Mouse (Mus musculus): Measurements from ENCODE around the gene B2m.

B2m gene

GRCm38 (mm10) chr2:122149716-122150115 is 2.2 kb downstream of the B2m start:
- CTCF ChIA-PET = interaction anchor here (1.5 kb wide), 1 partner anchor 12 kb away, joined by 6 read pairs; no protein-coding TSS in a partner anchor

- CTCF ChIA-PET = no interaction called here
These were observed 3.7 kb downstream of the B2m start for GRCm38 (mm10) chr2:122151221-122151620.

GRCm38 (mm10) chr2:122152850-122153249 is 5.4 kb downstream of the B2m start:
- CTCF ChIA-PET = interaction anchor here (1.2 kb wide), 2 partner anchors 26 to 34 kb away, joined by 3 read pairs; no protein-coding TSS in a partner anchor

- CTCF ChIA-PET = interaction anchor here (0.5 to 1.2 kb wide), 2 partner anchors 27 to 33 kb away, joined by 3 to 7 read pairs; no protein-coding TSS in a partner anchor
These were observed 6.3 kb downstream of the B2m start for GRCm38 (mm10) chr2:122153681-122154365.

- CTCF ChIA-PET = interaction anchor here (0.9 kb wide), 1 partner anchor 66 kb away, joined by 3 read pairs; no protein-coding TSS in a partner anchor
These were observed 7.0 kb downstream of the B2m start for GRCm38 (mm10) chr2:122154479-122154878.

GRCm38 (mm10) chr2:122155292-122155691 is 7.8 kb downstream of the B2m start:
- CTCF ChIA-PET = interaction anchor here (0.9 kb wide), 1 partner anchor 67 kb away, joined by 3 read pairs; no protein-coding TSS in a partner anchor

GRCm38 (mm10) chr2:122156051-122156700 is 8.7 kb downstream of the B2m start:
- CTCF ChIA-PET = no interaction called here

GRCm38 (mm10) chr2:122157561-122157960 is 10.1 kb downstream of the B2m start:
- CTCF ChIA-PET = interaction anchor here (0.7 kb wide), 1 partner anchor 79 kb away, joined by 3 read pairs; no protein-coding TSS in a partner anchor

- CTCF ChIA-PET = no interaction called here
These were observed 10.9 kb downstream of the B2m start for GRCm38 (mm10) chr2:122158362-122158802.

GRCm38 (mm10) chr2:122159667-122160066 is 12.2 kb downstream of the B2m start:
- CTCF ChIA-PET = interaction anchor here (1.4 kb wide), 1 partner anchor 88 kb away, joined by 3 read pairs; no protein-coding TSS in a partner anchor

- CTCF ChIA-PET = no interaction called here
These were observed 13.2 kb downstream of the B2m start, which contains the start of gene Trim69 for GRCm38 (mm10) chr2:122160680-122161079. Gene Trim69 (plus strand): TSS chr2:122160700.

- CTCF ChIA-PET = interaction anchor here (0.6 to 1.3 kb wide), 2 partner anchors 12 to 467 kb away, joined by 5 to 6 read pairs; no protein-coding TSS in a partner anchor
These were observed 14.1 kb downstream of the B2m start for GRCm38 (mm10) chr2:122161542-122161941.

GRCm38 (mm10) chr2:122162529-122162928 is 15.0 kb downstream of the B2m start:
- CTCF ChIA-PET = interaction anchor here (0.6 to 1.3 kb wide), 3 partner anchors 13 to 670 kb away, joined by 3 to 6 read pairs (median 5); no protein-coding TSS in a partner anchor

- CTCF ChIA-PET = interaction anchor here (0.6 to 1.1 kb wide), 2 partner anchors 52 to 95 kb away, joined by 3 to 7 read pairs; no protein-coding TSS in a partner anchor
These were observed 16.1 kb downstream of the B2m start for GRCm38 (mm10) chr2:122163430-122164195.

GRCm38 (mm10) chr2:122164293-122164692 is 16.8 kb downstream of the B2m start:
- CTCF ChIA-PET = no interaction called here

GRCm38 (mm10) chr2:122171292-122171691 is 23.8 kb downstream of the B2m start:
- CTCF ChIA-PET = no interaction called here

GRCm38 (mm10) chr2:122172188-122172587 is 24.7 kb downstream of the B2m start:
- CTCF ChIA-PET = no interaction called here

GRCm38 (mm10) chr2:122180051-122180822 is 32.8 kb downstream of the B2m start:
- CTCF ChIA-PET = no interaction called here

- CTCF ChIA-PET = no interaction called here
These were observed 37.6 kb downstream of the B2m start for GRCm38 (mm10) chr2:122185086-122185485.

GRCm38 (mm10) chr2:122186106-122186505 is 38.6 kb downstream of the B2m start, which contains the start of the genes Patl2 and Terb2:
Gene Patl2 (minus strand): TSS chr2:122186189.
Gene Terb2 (plus strand): TSS chr2:122186272.
- CTCF ChIA-PET = interaction anchor here (1.0 kb wide), 1 partner anchor 32 kb away, joined by 3 read pairs; no protein-coding TSS in a partner anchor

Measured in spleen, embryonic (tissue).